Mouse (Mus musculus): ENCODE results near the gene Xrcc5.

The Xrcc5 gene

GRCm38 (mm10) chr1:72307317-72307798 lies at the start of gene Xrcc5:
Xrcc5 (plus strand) TSS chr1:72307421.
- in situ Hi-C loops (cut with MboI, MseI) = loop anchor here (5.0 to 25.0 kb wide), 4 partner anchors 275 to 753 kb away; partner anchors contain the start of genes Atic (in 1 of the 2), Igfbp5 (in 1 of the 2), Rpl37a (in 1 of the 2) and Smarcal1 (in 1 of the 2)

- in situ Hi-C loops (cut with MboI, MseI) = no loop called here
Measured at GRCm38 (mm10) chr1:72263099-72263498, 44.1 kb upstream of the Xrcc5 start.

- in situ Hi-C loops (cut with MboI, MseI) = no loop called here
Measured at GRCm38 (mm10) chr1:72278085-72278484, 29.1 kb upstream of the Xrcc5 start.

- in situ Hi-C loops (cut with MboI, MseI) = loop anchor here in 1 of 2 experiments (10.0 kb wide), 1 partner anchor 432 kb away; the partner anchor contains the start of gene Rpl37a
Measured at GRCm38 (mm10) chr1:72282604-72283003, 24.6 kb upstream of the Xrcc5 start.

GRCm38 (mm10) chr1:72283992-72284485 lies 23.2 kb upstream of the Xrcc5 start, which contains the start of the genes Pecr and Tmem169:
Pecr (minus strand) TSS chr1:72284314.
Tmem169 (plus strand) TSS chr1:72284369.
- in situ Hi-C loops (cut with MboI, MseI) = loop anchor here in 1 of 2 experiments (10.0 kb wide), 1 partner anchor 431 kb away; the partner anchor contains the start of gene Rpl37a

GRCm38 (mm10) chr1:72284539-72284938 lies 22.7 kb upstream of the Xrcc5 start:
- in situ Hi-C loops (cut with MboI, MseI) = loop anchor here in 1 of 2 experiments (10.0 kb wide), 1 partner anchor 430 kb away; the partner anchor contains the start of gene Rpl37a

GRCm38 (mm10) chr1:72286904-72287303 lies 20.3 kb upstream of the Xrcc5 start:
- in situ Hi-C loops (cut with MboI, MseI) = loop anchor here in 1 of 2 experiments (10.0 kb wide), 1 partner anchor 428 kb away; the partner anchor contains the start of gene Rpl37a

GRCm38 (mm10) chr1:72287893-72288292 lies 19.3 kb upstream of the Xrcc5 start:
- in situ Hi-C loops (cut with MboI, MseI) = loop anchor here in 1 of 2 experiments (10.0 kb wide), 1 partner anchor 427 kb away; the partner anchor contains the start of gene Rpl37a

- in situ Hi-C loops (cut with MboI, MseI) = loop anchor here in 1 of 2 experiments (10.0 kb wide), 1 partner anchor 426 kb away; the partner anchor contains the start of gene Rpl37a
Measured at GRCm38 (mm10) chr1:72288527-72289150, 18.6 kb upstream of the Xrcc5 start.

- in situ Hi-C loops (cut with MboI, MseI) = no loop called here
Measured at GRCm38 (mm10) chr1:72290896-72291295, 16.3 kb upstream of the Xrcc5 start.

GRCm38 (mm10) chr1:72291421-72291820 lies 15.8 kb upstream of the Xrcc5 start:
- in situ Hi-C loops (cut with MboI, MseI) = no loop called here

GRCm38 (mm10) chr1:72291925-72292324 lies 15.3 kb upstream of the Xrcc5 start:
- in situ Hi-C loops (cut with MboI, MseI) = no loop called here

- in situ Hi-C loops (cut with MboI, MseI) = no loop called here
Measured at GRCm38 (mm10) chr1:72293869-72294663, 13.2 kb upstream of the Xrcc5 start.

GRCm38 (mm10) chr1:72295746-72296145 lies 11.5 kb upstream of the Xrcc5 start:
- in situ Hi-C loops (cut with MboI, MseI) = no loop called here

GRCm38 (mm10) chr1:72301845-72302244 lies 5.4 kb upstream of the Xrcc5 start:
- in situ Hi-C loops (cut with MboI, MseI) = loop anchor here (10.0 to 25.0 kb wide), 3 partner anchors 413 to 747 kb away; partner anchors contain the start of genes Atic (in 1 of the 2), Igfbp5 (in 1 of the 2) and Rpl37a (in 1 of the 2)

- in situ Hi-C loops (cut with MboI, MseI) = loop anchor here (5.0 to 25.0 kb wide), 4 partner anchors 276 to 751 kb away; partner anchors contain the start of genes Atic (in 1 of the 2), Igfbp5 (in 1 of the 2), Rpl37a (in 1 of the 2) and Smarcal1 (in 1 of the 2)
Measured at GRCm38 (mm10) chr1:72306241-72306640, 980 bp upstream of the Xrcc5 start.

- in situ Hi-C loops (cut with MboI, MseI) = loop anchor here (5.0 to 25.0 kb wide), 4 partner anchors 276 to 752 kb away; partner anchors contain the start of genes Atic (in 1 of the 2), Igfbp5 (in 1 of the 2), Rpl37a (in 1 of the 2) and Smarcal1 (in 1 of the 2)
Measured at GRCm38 (mm10) chr1:72306679-72307181, 491 bp upstream of the Xrcc5 start.

GRCm38 (mm10) chr1:72308919-72309318 lies 1.7 kb downstream of the Xrcc5 start:
- in situ Hi-C loops (cut with MboI, MseI) = loop anchor here (5.0 to 25.0 kb wide), 4 partner anchors 273 to 754 kb away; partner anchors contain the start of genes Atic (in 1 of the 2), Igfbp5 (in 1 of the 2), Rpl37a (in 1 of the 2) and Smarcal1 (in 1 of the 2)

- in situ Hi-C loops (cut with MboI, MseI) = loop anchor here (5.0 to 25.0 kb wide), 5 partner anchors 272 to 755 kb away; partner anchors contain the start of genes Atic (in 1 of the 2), Igfbp5 (in 1 of the 2), Rpl37a (in 1 of the 2) and Smarcal1 (in 1 of the 2)
Measured at GRCm38 (mm10) chr1:72309744-72310424, 2.7 kb downstream of the Xrcc5 start.
